Mouse (Mus musculus) skeletal muscle tissue, postnatal 0 days (tissue): ENCODE data around the gene Gm21256. TPM values are rescaled to one million over a fixed set of nuclear protein-coding genes. Genes with fewer than 3 reads are reported as not detected.

Source experiments
- polyA plus RNA-seq: library from polyadenylated mRNA; unstranded; fragments of >200 nt; fragmentation: Nextera tagmentation; extraction: Ambion mirVana; gene quantifications from 2 replicates; pipeline ENCODE4 v1.2.1, GENCODE M21; 2015

The Gm21256 gene
- not detected in 2 replicates for polyA plus RNA-seq

GRCm38 (mm10) chrY:47450660-47451059 is at the start of gene Gm21256:
TSS of gene Gm21256 (plus strand) at chrY:47450960.

Other genes with a start within 250 kb of the Gm21256 start
- gene Gm21170, start 240.1 kb downstream of the Gm21256 start, polyA plus RNA-seq, result not detected in 2 replicates